Mouse (Mus musculus): ENCODE measurements around the gene F2rl3.

DNA sequence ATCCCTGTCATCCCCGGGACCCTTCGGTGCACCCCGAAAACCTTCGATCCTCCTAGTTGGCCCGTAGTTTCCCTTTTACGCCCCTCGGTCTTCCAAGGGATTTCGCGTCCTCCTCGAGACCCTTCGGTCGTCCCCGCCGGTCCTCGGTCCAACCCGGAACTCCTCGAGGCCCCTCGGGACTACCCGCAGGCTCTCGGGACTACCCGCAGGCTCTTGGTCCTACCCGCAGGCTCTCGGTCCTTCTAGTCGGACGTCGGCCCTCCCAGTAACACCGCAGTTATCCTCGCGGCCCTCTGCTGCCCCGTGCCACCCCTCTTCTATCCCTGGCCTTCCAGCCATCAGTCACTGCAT lies 38.1 kb upstream of the F2rl3 start:
- TF ChIP-seq CTCF (IDR thresholded peaks at IDR 0.05; ENCODE audit: borderline replicate concordance, control insufficient read depth, extremely low read depth, insufficient read depth, low read length, poor library complexity) (no peak), POLR2A (IDR thresholded peaks at IDR 0.05; ENCODE audit: control insufficient read depth, extremely low read depth, insufficient read depth, low read length, poor library complexity) (no peak)
